Mouse (Mus musculus): ENCODE measurements around the gene Armc5.

Gene Armc5

DNA sequence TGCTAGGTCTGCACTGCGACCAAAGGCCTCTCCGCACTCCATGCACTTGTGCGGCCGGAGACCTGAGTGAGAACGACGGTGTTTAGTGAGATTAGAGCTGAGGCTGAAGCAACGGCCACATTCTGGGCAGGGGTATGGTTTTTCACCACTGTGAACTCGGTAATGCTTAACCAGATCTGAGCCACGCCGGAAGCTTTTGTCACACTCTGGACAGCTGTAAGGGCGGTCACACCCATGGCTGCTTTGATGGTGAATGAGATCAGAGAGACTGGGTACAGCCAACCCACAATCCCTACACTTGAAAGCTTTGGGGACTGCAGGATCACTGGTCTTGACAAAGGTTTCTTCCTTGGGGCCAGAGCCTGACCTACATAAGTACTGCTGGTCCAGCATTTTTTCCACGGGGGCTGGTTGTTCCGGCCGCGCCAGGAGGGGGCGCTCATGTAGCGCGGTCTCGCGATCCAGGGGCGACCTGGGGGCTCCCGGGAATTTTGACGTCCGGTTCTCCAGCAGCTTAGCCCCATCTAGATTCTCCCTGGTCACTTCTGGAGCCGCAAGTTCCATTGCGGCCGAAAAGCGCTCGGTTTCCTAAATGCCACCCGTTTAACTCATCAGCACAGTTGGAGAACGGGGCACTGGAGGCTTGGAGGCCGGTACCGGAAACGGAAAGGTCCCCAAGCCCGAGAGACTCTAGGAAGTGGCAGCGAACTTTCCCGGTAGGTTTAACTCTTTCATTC, at the start of gene Armc5:
Gene Armc5, plus strand, starts transcription at position 487 of the 737 bp plus-strand sequence.
- in situ Hi-C loops (cut with MseI, MboI) = no loop called here

DNA sequence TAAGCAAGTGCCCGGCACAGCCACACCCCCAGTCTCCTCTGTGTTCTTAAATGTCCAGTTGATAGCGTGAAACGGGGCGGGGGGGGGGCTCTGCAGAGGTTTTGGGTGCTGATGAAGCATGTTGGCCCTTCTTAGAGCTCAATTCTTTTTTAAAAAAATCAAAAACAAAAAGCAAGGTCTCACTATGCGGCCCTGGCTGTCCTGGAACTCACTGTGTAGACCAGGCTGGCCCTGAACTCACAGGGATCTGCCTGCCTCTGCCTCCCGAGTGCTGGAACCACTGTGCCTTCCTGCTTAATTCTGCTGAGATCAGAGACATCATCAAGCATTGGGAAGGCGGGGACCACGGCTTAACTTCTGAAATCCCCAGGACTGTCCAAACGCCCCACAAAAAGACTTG, 35.5 kb upstream of the Armc5 start:
- in situ Hi-C loops (cut with MseI, MboI) = loop anchor here (10.0 kb wide), 2 partner anchors 97 to 187 kb away; no protein-coding TSS in a partner anchor

DNA sequence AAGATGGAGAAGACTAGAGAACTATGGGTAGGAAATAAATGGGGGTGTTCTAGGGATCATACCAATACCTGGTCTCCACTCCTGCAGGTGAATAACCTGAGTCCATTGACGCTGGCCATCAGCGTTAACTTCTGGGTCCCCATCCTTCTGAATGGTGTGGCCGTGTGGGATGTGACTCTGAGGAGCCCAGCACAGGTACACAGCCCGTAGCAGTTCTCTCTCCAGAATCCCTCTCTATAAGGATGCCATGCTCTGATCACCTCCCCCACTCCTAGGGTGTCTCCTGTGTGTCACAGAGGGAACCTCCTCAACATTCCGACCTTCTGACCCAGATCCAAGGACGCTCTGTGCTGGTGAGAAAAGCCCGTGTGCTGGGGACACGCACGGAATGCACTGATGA, 34.1 kb upstream of the Armc5 start:
- in situ Hi-C loops (cut with MseI, MboI) = loop anchor here (10.0 kb wide), 2 partner anchors 98 to 188 kb away; no protein-coding TSS in a partner anchor

DNA sequence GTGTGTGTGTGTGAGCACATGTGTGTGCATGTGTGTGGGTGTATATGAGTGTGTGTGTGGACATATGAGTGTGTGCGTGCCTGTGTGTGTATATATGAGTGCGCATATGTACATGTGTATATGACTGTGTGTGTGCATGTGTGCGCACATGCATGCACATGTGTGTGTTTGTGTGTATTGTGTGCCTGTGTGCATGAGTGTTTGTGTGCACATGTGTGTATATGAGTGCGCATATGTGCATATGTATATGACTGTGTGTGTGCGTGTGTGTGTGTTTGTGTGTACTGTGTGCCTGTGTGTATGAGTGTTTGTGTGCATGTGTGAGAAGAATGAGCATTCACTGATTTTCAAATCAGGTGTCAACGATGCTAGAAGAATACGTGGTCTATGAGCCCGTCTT, 33.0 kb upstream of the Armc5 start:
- in situ Hi-C loops (cut with MseI, MboI) = loop anchor here (10.0 kb wide), 2 partner anchors 99 to 189 kb away; no protein-coding TSS in a partner anchor

DNA sequence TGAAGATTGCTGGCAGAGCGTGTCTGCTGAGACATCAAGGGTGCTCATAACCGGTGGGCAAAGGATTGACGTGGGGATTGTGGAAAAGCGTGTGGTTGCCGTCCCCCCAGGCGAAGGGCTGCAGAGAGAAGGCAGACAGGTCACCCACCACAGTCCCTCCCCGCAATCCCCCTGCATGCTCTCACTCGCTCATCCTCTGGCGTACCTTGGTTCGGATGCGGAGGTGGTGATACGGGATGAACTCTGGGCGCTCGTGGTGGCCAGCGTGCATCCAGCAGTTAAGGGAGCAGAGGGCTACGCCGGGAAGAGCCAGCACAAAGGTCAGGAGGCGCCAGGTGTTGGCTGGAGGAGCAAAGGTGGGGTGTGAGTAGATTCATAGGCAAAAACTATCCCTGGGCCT, 31.4 kb upstream of the Armc5 start:
- in situ Hi-C loops (cut with MseI, MboI) = loop anchor here (10.0 kb wide), 2 partner anchors 101 to 191 kb away; no protein-coding TSS in a partner anchor

DNA sequence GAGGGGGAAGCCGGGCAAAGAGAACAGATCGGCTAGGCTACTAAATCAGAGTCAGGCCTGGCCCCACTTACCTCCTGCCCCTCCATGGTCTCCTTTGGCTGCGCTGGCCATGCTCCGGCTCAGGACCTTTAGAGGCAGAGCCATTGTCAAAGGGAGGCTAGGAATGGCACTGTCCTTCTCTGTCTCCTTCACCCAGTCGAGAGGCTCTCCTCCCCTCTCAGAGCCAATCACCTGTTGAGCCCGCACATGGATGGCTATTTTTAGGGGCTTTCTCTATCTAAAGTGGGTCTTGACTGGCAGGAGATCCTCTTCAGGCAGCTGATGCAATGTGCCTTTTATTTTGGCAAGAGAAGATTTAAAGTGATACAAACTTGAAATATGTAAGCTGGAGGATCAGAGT, 31.0 kb upstream of the Armc5 start, which contains the start of gene Cox6a2:
Gene Cox6a2, minus strand, starts transcription at position 236 of the 400 bp plus-strand sequence.
- in situ Hi-C loops (cut with MseI, MboI) = loop anchor here (10.0 kb wide), 2 partner anchors 101 to 191 kb away; no protein-coding TSS in a partner anchor

DNA sequence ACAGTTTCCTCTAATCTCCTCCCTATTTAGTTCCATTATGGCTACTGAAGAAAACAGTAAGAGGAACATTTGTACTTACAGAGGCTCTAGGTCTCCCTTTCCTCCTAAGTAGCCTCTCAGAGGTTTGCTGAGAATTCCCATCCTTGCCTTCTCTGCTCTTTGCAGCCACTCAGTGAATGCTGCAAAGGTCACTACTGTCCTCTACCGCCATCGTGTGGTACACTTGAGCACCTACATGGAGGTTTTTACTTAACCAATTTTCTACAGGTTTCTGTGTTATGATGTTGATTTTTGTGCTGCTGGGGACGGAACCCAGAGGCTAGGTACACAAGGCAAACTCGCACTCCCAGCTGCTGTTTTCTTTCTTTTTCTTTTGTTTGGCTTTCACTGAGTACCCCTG, 29.0 kb upstream of the Armc5 start:
- in situ Hi-C loops (cut with MseI, MboI) = loop anchor here (10.0 kb wide), 2 partner anchors 103 to 193 kb away; no protein-coding TSS in a partner anchor

DNA sequence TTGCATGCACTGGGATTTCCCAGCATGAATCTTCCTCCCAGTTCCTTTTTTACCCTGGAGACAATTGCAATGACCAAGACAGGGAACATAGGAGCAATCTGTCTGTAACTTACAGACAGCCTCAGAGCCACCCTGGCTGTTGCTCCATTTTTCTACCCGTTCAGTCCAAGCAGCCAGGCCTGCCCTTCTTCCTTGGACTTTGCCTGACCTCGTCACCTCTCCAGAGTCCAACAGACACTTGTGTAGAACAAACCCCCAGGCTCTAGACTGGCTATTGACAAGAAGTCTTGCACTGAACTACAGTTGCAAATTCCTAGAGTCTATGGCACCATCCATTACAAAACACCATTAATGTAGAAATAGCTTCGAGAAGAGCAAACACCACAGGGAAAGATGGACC, 27.3 kb upstream of the Armc5 start:
- in situ Hi-C loops (cut with MseI, MboI) = loop anchor here (10.0 kb wide), 2 partner anchors 105 to 195 kb away; no protein-coding TSS in a partner anchor

DNA sequence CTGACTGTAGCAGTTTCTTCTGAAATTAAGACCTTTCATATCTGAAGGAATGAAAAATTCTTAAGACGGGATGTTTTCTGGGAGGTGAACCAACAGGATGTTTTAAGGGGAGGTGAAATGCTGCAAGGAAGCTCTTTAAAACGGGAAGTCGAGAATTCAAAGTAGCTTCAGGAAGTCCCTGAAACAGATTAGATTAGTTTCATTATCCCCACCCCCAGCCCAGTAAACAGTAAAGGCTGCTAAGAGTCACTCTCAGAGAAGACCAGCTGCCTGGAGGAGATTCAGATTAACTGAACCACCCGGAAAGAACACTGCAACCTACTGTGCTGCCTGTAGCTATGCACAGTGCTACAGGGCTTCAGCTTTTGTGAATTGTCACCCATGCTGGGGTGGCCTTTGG, 17.2 kb upstream of the Armc5 start:
- in situ Hi-C loops (cut with MseI, MboI) = no loop called here

DNA sequence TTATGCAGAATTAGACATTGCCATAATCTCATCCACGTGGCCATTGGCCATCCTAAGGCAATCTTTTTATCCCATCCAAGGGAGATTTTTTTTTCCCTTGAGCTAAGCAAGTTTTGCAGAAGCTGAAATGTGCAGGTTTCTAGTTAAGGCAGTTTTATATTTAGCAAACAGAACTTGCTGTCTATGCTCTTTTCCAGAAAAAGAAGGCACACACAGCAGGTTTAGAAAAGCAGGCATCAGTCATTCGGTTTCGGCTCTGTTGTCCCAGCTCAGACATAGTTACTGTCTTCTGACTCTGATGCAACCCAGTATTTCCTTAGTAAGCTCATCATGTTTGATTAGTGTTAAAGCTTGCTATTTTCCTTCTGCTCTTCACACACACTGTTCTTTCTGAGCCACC, 16.2 kb upstream of the Armc5 start:
- in situ Hi-C loops (cut with MseI, MboI) = no loop called here

DNA sequence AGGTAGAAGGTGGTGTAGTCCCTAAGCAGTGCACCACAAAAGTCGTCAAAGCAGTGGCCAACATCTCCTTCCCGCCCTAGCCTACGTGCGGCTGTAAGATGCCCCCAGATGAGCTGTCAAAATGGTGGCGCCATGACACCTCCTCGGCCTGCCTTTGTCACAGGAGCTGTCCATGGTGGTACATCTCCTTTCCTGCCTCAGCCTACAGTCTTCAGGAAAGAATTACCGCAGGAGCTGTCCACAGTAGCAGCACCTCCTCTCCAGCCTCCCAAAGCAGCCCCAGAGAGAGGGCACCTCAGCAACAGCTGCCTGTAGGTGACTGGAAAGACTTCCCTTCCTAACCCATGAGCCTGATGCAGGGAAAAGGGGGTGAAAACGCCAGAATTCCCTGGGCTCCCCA, 5.4 kb upstream of the Armc5 start:
- in situ Hi-C loops (cut with MseI, MboI) = no loop called here

DNA sequence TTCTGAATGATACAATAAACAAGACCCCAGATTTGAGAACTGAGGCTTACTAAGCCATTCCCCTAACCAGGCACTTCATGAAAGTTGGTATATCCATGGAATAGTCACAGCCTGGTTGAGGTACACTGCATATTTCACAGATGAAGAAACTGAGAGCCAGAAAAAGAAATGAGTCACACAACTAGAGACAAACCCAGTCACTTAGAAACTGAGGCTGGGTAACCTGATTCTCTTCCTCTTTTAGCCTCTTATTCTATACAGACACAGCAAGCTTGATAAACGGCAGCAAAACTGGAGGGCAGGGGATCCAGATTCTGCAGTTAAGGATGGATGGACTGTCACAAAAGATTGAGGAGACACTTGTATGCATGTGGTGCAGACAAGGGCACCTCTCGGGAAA, 2.3 kb upstream of the Armc5 start:
- in situ Hi-C loops (cut with MseI, MboI) = no loop called here

DNA sequence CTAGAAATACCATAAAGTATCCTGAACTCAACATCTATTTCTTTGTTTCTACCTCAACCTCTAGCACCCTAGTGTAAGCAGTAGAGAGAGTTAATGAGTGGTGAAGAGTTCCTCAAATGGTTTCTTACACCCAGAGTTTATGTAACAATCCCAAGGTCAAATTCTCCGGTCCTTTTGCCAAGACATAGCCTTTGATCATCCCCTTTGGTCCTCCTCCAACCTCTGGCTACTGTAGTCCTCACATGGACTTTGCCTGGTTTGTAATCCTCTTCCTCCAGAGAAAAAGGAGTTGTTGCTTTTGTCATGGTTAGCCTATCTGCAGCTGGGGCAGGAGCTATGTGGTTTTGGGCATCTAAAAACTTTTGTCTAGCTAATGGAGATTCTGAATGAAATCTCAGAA, 1.7 kb upstream of the Armc5 start:
- in situ Hi-C loops (cut with MseI, MboI) = no loop called here

DNA sequence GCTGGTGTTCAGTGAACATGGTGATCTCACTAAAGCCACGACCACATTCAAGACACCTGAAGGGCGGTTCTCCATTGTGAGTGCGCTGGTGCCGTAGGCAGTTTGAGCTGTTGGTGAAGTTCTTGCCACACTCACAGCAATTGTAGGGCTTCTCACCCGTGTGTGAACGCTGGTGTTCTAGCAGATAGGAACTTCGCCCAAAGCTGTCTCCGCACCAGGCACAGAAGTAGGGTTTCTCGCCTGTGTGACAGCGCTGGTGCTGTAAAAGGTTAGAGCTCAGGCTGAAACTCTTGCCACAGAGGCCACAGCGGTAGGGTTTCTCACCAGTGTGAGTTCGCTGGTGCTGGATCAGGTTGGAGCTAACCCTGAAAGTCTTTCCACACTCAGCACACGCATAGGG, 716 bp upstream of the Armc5 start:
- in situ Hi-C loops (cut with MseI, MboI) = no loop called here

DNA sequence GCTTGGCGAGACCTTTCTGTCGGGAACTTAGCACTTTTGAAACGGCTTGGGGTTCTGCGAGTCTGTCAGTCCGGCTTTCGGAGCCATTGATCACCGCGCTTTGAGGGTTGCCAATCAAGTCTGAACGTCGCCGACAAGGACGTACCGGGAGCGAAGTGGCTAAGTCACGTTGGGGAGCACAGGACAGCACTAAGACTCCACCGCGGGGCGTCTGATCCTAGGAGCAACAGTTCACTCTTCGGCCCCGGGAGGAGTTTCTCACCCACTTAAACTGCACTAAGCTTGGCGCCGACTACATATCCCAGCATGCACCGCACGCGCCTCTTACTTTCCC, 418 bp downstream of the Armc5 start:
- in situ Hi-C loops (cut with MseI, MboI) = no loop called here

DNA sequence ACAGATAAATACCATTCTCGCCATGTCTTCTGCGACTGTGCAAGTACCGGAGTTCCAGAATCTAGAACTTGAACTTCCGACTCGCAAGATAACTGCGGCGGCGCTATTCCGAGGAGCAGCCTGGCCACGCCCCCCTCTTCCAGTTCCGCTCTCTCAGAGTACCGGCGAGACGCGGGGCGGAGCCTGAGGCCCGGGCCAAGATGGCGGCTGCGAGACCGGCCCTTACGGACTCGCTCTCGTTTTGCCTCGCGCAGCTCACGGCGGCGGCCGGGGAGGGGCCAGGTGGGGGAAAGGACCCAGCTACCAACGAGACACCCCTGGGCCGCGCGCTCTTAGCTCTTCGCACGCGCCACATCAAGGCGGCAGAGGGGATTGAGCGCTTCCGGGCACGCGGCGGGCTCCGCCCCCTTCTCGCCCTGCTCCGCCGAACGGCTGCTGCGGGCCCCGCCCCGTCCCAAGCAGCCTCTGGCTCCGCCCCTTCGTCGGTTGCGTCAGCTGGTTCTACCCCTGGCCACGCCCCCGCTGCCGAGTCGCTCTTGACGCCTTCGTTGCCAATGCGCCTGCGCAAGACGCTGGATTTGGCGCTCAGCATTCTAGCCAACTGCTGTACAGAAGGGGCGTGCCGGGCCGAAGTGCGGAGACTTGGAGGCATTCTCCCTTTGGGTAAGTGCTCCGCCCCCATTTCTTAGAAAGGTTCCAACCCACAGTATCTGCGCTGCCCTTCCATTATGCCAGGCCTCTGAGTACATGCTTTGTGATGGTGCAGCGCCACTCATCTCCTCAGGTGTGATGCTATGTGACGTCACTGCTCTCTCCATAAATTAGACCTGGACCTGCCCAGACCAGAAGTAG, 1.0 kb downstream of the Armc5 start, which contains the start of gene 9130023H24Rik:
Gene 9130023H24Rik, minus strand, starts transcription at position 105 of the 852 bp plus-strand sequence.
- in situ Hi-C loops (cut with MseI, MboI) = no loop called here

DNA sequence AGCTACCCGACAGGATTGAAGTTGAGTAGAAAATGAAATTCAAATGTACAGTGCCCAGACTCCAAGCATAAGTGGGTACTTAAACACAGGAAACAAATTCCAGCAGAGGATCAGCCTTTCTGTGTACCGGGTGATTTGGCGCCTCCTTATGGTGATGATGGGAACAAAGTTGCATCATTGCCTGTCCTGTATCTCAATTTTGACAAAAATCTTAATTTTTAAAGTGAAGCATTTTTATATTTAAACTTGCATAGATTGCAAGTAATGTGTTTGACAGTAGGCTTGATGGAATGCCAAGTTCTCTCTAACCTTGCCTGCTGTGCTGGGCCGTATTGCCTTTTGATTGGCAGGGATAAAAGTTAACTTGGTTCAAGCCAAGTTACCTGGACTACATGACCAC, 1.8 kb downstream of the Armc5 start:
- in situ Hi-C loops (cut with MseI, MboI) = no loop called here

DNA sequence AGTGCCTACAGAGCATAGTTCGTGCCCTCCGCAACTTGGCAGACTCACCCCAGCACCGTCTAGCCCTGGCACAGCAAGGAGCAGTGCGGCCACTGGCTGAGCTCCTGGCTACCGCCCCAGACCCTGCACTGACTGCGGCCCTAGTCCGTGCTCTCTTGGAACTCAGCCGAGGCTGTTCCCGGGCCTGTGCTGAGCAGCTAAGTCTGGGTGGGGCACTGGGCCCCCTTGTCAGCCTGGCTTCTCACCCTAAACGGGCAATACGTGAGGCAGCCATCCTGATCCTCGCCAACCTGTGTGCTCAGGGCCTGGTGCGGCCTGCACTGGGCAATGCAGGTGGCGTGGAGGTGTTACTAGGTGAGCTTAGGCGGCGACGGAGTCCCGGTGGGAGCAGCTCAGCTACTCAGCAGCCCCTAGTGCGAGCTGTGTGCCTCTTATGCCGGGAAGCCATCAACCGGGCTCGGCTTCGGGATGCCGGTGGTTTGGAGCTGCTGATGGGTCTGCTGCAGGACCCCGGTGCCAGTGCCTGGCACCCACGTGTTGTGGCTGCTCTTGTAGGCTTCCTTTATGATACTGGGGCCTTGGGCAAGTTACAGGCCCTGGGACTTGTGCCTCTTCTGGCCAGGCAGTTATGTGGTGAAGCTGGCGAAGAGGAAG, 3.1 kb downstream of the Armc5 start:
- in situ Hi-C loops (cut with MseI, MboI) = no loop called here

DNA sequence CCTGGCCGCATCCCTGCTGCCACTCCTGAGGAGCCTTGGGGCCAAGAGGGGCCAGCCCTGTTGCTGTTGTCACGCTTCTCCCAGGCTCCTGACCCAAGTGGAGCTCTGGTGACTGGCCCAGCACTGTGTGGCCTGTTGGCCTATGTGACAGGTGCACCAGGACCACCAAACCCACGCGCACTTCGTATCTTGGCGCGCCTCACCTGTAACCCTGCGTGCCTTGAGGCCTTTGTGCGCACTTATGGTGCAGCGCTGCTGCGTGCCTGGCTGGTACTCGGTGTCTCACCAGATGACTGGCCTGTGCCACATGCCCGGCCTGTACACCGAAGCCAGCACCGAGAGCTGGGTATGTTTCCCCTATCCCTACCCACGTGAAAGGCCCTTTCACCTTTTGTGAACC, 5.2 kb downstream of the Armc5 start:
- in situ Hi-C loops (cut with MseI, MboI) = no loop called here

DNA sequence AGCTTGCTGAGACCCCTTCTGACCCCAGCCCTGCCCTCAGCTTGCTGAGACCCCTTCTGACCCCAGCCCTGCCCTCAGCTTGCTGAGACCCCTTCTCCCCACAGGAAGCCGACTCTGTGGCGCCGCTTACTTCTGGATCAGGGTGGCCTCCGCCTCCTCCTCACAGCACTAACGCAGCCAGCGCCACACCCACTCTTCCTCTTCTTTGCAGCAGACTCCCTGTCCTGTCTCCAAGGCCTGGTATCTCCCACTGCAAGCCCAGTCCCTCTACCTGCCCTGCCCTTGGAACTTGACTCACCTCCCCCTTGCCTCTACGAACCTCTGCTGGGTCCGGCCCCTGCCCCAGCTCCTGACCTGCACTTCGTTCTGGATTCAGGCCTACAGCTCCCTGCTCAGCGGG, 6.8 kb downstream of the Armc5 start:
- in situ Hi-C loops (cut with MseI, MboI) = no loop called here

DNA sequence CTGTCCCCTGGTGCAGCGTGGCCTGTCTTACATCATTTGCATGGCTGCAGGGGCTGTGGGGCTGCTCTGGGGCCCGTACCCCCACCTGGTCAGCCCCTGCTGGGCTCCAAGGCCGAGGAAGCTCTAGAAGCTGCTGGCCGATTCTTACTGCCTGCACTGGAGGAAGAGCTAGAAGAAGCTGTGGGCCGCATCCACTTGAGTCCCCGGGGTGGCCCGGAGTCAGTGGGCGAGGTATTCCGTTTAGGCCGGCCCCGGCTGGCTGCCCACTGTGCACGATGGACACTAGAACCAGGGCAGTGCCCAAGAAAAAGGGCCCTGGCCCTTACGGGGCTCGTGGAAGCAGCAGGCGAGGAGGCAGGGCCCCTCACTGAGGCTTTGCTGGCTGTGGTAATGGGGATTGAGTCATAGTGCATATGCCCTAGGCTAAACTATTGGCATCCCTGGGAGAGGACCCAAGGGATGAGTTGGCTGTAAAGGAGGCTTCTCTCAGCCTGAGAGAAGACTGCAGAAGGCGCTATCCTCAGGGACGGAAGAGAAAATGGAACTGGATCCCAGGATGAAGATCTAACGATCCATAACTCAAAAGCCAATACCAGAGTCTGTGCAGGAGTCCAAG, 7.4 kb downstream of the Armc5 start:
- in situ Hi-C loops (cut with MseI, MboI) = loop anchor here (5.0 kb wide), 1 partner anchor 103 kb away; no protein-coding TSS in a partner anchor

Measured in mouse trophoblast stem cell (cell line).